Mouse (Mus musculus) olfactory bulb, adult 2 months (tissue): ENCODE data around the gene Ranbp10. TPM values are rescaled to one million over a fixed set of nuclear protein-coding genes. Genes with fewer than 3 reads are reported as not detected.

Experiments used
- H3K27ac ChIP-seq: fragments of 200-500 bp; 2 replicates; pipeline ENCODE4 v1.5.1; 2012; ENCODE audit warnings: low read depth, low read length; ENCODE audit not compliant: insufficient read depth
- H3K4me1 ChIP-seq: fragments of 200-500 bp; 2 replicates; pipeline ENCODE4 v1.6.1; 2012; ENCODE audit warnings: low read length; ENCODE audit not compliant: control insufficient read depth, insufficient read depth
- H3K4me3 ChIP-seq: fragments of 200-500 bp; 2 replicates; pipeline ENCODE4 v1.5.1; 2012; ENCODE audit warnings: mild to moderate bottlenecking, low read depth, low read length, moderate library complexity; ENCODE audit not compliant: insufficient read depth
- CTCF ChIP-seq: fragments of 200-500 bp; IDR thresholded peaks from 2 replicates; pipeline ENCODE4 v1.5.1; 2012; ENCODE audit warnings: low read depth, mild to moderate bottlenecking, low read length, moderate library complexity; ENCODE audit not compliant: insufficient read depth
- POLR2A ChIP-seq: fragments of 200-500 bp; IDR thresholded peaks from 2 replicates; pipeline ENCODE4 v1.6.1; 2012; ENCODE audit warnings: mild to moderate bottlenecking, low read depth, low read length, moderate library complexity; ENCODE audit not compliant: insufficient read depth
- WGBS: fragments of 180-500 bp; shearing (Covaris S2); methylation state at CpG from one replicate; pipeline ENCODE4 v1.1.7; 2018; 5-methylcytosine and 5-hydroxymethylcytosine counted together
- polyA plus RNA-seq: library from polyadenylated mRNA; stranded (reverse); fragments of >200 nt; gene quantifications from 2 replicates; pipeline ENCODE4 v1.2.4, GENCODE M21; 2012; ENCODE audit warnings: low replicate concordance; ENCODE audit not compliant: missing spikeins, insufficient read depth, insufficient read length

Gene Ranbp10
- polyA plus RNA-seq, 1 experiment = not detected

DNA sequence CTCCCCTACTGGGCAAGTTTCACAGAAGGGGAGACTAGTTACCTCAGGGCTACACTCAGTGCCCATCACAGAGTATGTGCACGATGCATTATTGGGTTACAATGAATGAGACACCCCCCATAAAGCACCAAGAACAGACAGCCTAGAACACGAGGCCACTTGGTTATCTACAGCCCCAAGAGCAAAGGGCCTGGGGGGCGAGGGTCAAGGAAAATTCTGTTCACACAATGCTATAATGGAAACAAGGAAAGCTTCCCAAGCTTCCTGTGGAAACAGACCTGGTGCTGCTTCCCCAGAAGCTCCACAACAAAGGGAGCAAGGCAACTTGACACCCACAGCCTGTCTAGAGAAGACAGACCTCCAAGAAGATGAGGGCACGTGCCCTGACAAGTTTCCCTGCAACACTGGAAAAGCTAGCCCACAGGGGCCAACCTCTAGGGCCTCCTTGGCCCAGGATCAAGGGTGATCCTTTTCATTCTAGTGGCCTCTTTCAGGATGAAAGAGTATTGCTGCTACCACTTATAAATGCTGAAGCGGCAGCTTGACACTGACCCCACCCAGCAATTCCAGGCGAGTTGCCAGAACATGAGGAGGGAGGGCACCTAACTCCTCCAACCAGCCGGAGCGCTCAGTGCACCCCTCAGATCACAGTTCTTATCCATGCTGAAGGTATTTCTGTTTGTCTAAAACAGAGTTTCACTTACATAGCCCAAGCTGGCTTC lies 27.9 kb downstream of the Ranbp10 start:
- no peak overlapping the region for H3K27ac ChIP-seq
- TF ChIP-seq POLR2A (no peak), CTCF (no peak)
- H3K4me1 ChIP-seq = peaks cover 6% of the 10 kb centered on the region; the same call in 1 of the 2 replicates
- WGBS = 34% methylated on average over 8 of the region's 8 CpGs
- H3K4me3 ChIP-seq = no peak overlapping the region

DNA sequence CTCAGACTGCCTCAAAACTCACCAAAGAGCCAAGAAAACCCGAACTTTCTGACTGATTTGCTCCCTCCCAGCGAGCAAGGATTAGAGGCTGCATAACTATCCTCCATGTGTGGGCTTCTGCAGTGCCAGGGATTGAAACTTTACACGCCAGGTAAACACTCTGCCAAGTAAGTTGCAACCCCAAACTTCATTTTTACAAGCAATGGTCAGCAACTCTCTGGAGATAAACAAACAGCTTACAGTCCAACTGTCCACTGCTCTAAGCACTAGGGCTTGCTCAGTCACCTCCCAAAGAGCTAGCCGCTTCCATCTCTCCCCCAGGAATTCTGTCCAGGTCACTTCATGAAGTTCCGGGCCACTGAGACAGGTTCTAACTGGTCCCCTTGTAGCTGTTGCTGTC lies 28.7 kb downstream of the Ranbp10 start:
- TF ChIP-seq POLR2A = no peak
- no peak for TF ChIP-seq CTCF
- no peak overlapping the region for H3K27ac ChIP-seq
- H3K4me3 ChIP-seq = no peak overlapping the region
- peaks cover 6% of the 10 kb centered on the region; the same call in 1 of the 2 replicates for H3K4me1 ChIP-seq
- whole genome bisulfite sequencing = 87% methylated on average over 5 of the region's 5 CpGs

DNA sequence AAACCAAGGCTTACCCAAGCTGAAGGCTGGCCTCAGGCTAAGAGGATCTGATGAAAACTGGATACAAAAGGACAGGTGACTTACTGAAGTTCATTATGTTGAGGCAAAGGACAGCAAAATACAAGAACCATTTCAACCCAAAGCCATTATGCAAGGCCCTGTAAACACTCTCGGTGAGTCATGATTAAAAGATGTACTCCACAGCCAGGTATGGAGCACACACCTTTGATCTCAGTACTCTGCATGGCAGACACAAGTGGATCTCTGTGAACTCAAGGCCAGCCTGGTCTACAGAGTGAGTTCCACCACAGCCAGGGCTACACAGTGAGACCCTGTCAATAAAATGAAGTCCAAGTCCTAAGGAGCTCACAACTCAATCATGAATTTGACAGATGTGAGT lies 31.4 kb downstream of the Ranbp10 start:
- 92% methylated on average over 1 of the region's 1 CpGs for WGBS
- Histone ChIP-seq H3K4me1 (peaks cover 6% of the 10 kb centered on the region; the same call in 1 of the 2 replicates), H3K27ac (no peak overlapping the region), H3K4me3 (no peak overlapping the region)
- no peak for TF ChIP-seq CTCF
- TF ChIP-seq POLR2A = no peak

DNA sequence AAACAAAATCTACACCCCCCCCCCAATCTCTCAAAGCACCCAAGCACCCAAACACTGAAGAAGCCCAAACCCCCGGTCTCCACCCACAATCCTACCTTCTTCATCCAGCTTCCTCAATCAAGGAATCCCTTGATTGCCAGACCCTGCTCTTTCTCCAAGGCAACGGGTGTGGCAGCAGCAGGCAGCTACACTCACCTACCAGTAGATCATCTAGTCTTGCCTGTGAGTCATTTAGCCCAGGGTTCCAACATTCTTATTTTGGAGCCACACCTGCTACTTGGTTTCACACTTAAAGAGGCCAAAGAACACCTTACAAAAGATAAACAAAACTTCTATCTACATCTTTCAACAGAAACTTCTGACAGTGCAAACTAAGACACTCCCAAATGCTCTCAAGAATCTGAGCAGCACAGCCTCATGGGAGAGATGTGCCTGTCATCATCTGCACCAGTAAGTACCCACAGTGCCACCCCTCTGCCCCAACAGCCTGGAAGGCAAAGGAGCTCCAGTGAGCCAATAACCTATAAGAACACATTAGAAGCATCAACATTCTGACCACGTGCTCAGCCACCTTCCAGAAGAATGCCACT lies 33.0 kb downstream of the Ranbp10 start:
- 72% methylated on average over 3 of the region's 3 CpGs for WGBS
- TF ChIP-seq CTCF (no peak), POLR2A (no peak)
- no peak overlapping the region for H3K27ac ChIP-seq
- H3K4me1 ChIP-seq = peaks cover 7% of the 10 kb centered on the region
- no peak overlapping the region for H3K4me3 ChIP-seq

DNA sequence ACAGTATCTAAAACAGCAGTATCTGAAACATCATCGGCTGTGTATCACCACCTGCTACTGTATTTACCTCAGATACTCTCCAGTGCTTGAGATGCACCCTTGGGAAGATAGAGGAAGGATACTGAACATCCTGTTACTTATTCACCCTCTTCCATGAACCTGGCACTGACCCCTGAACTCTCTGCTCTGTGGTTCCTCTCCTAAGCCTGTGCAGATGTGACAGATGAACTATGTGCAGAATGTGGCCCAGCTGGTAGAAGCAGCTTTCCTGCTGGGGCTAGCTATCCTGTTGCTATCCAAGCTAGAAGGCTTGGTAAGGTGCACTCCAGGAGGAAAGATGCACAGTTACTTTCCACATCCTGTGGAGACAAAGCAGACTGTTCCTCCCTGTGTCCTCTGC lies 33.8 kb downstream of the Ranbp10 start:
- Histone ChIP-seq H3K4me3 (no peak overlapping the region), H3K4me1 (peaks cover 5% of the 10 kb centered on the region), H3K27ac (no peak overlapping the region)
- 81% methylated on average over 1 of the region's 1 CpGs for WGBS
- no peak for TF ChIP-seq POLR2A
- no peak for TF ChIP-seq CTCF

DNA sequence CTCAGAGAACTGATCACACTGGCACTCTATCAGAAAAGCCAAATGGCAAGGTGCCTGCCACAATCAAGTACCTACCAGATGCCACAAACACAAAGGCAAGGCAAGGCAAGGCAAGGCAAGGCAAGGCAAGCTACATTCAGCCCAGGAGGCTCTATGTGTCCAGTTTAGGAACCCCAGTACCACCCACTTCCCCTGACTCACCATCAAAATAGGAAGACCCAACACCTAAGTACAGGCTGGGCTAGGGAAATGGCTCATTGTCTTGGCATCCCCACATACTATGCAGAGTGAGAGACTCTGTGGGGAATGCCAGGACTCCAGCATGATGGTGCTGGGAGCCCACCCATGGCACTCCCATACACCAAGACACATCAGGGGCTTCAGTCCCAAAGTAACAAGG lies 37.5 kb downstream of the Ranbp10 start:
- TF ChIP-seq POLR2A (no peak), CTCF (no peak)

DNA sequence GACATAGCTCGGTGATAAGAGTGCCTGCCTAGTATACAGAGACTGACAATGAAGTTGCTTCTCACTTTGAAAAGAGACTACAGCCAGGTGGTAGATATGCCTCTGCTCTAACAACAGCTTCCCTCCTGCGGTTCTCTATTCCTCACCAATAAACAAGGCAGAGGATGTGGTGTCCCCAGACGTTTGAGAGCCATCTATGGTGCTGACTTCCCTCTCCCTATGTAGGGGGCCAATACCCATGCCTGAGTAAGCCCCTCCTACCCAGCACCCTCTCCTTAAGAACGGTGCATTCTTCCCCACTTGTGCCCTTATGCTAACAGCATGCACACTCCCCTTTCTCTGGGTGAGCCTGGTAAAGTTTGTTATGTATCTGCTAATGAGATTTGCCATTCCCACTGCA lies 38.2 kb downstream of the Ranbp10 start:
- H3K4me3 ChIP-seq = no peak overlapping the region
- no peak overlapping the region for H3K27ac ChIP-seq
- 48% methylated on average over 4 of the region's 4 CpGs for WGBS
- TF ChIP-seq CTCF (no peak), POLR2A (no peak)
- peaks cover 5% of the 10 kb centered on the region for H3K4me1 ChIP-seq

More for the DNA sequence above, 37.5 kb downstream of the Ranbp10 start:
- no peak overlapping the region for H3K27ac ChIP-seq
- H3K4me1 ChIP-seq = peaks cover 5% of the 10 kb centered on the region
- H3K4me3 ChIP-seq = no peak overlapping the region

DNA sequence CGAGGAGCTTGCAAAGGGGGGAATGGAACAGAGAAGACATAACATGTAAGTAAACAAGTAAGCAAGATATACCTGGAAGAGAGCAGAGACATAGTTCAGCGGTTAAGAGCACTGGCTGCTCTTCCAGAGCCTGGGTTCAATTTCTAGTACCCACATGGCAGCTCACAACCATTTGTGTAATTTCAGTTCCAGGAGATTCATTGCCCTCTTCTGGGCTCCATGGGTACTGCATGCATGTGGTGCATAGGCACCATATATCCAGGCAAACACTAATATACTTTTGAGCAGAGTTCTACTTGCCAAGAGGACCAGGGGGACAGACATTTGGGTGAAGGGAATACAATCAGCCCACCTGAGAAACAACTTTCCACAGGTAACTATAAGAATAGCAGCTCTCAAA lies 38.9 kb downstream of the Ranbp10 start:
- whole genome bisulfite sequencing = 93% methylated on average over 2 of the region's 2 CpGs
- Histone ChIP-seq H3K4me3 (no peak overlapping the region), H3K4me1 (peaks cover 5% of the 10 kb centered on the region), H3K27ac (no peak overlapping the region)
- no peak for TF ChIP-seq CTCF
- TF ChIP-seq POLR2A = no peak

DNA sequence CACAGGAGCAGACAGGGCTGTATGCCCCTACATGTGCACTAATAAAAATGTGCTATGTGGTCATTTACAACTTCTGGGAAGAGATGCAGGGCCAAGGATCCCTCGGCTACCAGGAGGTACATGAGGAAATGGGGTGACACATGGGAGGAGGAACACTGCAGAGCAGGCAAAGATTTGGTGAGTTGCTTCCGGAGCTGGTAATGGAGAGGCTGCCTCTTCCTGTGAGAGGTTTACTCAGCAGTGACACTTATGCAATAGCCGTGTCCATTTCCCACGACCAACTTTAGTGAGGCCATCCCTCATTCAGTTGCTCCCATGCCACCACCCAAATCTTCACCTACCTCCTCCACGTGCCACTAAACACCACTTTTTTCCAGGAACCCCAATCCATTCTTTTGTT lies 46.9 kb downstream of the Ranbp10 start:
- Histone ChIP-seq H3K27ac (no peak overlapping the region), H3K4me1 (no peaks in the 10 kb centered on the region), H3K4me3 (no peak overlapping the region)
- TF ChIP-seq CTCF = no peak
- no peak for TF ChIP-seq POLR2A
- WGBS = 93% methylated on average over 5 of the region's 5 CpGs

DNA sequence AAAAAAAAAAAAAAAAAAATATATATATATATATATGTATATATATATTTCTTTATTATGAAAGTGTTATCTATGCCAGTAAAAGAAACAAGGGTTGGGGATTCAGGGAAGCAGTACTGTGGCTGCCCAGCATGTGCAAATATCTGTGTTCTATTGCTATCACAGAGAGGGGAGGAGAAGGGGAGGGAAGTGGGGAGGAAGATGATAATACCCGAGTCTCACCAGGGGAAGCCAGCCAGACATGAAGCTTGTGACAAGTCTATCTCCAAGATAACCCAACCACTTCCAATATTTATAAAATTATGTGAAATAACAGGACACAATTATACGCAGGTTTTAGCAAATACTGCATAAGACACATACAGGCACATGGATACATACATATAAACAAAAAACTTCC lies 49.3 kb downstream of the Ranbp10 start:
- TF ChIP-seq POLR2A = no peak
- no peak for TF ChIP-seq CTCF
- WGBS = 78% methylated on average over 2 of the region's 2 CpGs

More for the DNA sequence above, 49.3 kb downstream of the Ranbp10 start:
- H3K4me3 ChIP-seq = no peak overlapping the region
- no peaks in the 10 kb centered on the region for H3K4me1 ChIP-seq
- no peak overlapping the region for H3K27ac ChIP-seq
